Mouse (Mus musculus): ENCODE measurements around the gene Tmem217. TPM values are rescaled to one million over a fixed set of nuclear protein-coding genes. Genes with fewer than 3 reads are reported as not detected.
A peak's percentile ranks its signal among the peaks of the same experiment; 100 is the strongest.

Tmem217 gene
- total RNA-seq, 1 experiment: 0.31 TPM

GRCm38 (mm10) chr17:29551019-29551418 is 1.2 kb downstream of the Tmem217 start:
- no peak for DNase-seq (ENCODE audit: low read depth, low spot score)
- Histone ChIP-seq H3K4me3 (ENCODE audit: insufficient read depth in 1 of 2, low read depth in 1 of 2, low read length in 2 of 2, poor library complexity in 1 of 2, severe bottlenecking in 1 of 2) (no peak overlapping the region), H3K4me1 (ENCODE audit: control insufficient read depth in 2 of 2, insufficient read depth in 2 of 2, low read length in 2 of 2, poor library complexity in 1 of 2) (peaks cover 0 to 2% of the 10 kb centered on the region in 2 experiments; a peak in 1 of 4 replicates), H3K27ac (ENCODE audit: insufficient read depth, low read depth, low read length, poor library complexity, severe bottlenecking) (no peak overlapping the region), H3K9ac (ENCODE audit: insufficient read depth, low read depth, low read length, poor library complexity, severe bottlenecking) (no peak overlapping the region), H3K36me3 (ENCODE audit: control insufficient read depth, insufficient read depth, low read length, poor library complexity, severe bottlenecking) (no peaks in the 10 kb centered on the region), H3K9me3 (ENCODE audit: control insufficient read depth, insufficient read depth, low read depth, low read length) (no peaks in the 10 kb centered on the region)
- in situ Hi-C loops (cut with MboI; ENCODE audit: low sequenced_read_pairs in 2 of 2, unreplicated experiment in 2 of 2): no loop called here
- TF ChIP-seq ZNF384 (IDR thresholded peaks at IDR 0.05; ENCODE audit: low read depth, low read length) (no peak), ZC3H11A (IDR thresholded peaks at IDR 0.05; ENCODE audit: borderline replicate concordance, low read depth, low read length) (no peak), CHD2 (IDR thresholded peaks at IDR 0.05; ENCODE audit: low read depth, low read length) (no peak), MAFK (IDR thresholded peaks at IDR 0.05; ENCODE audit: insufficient read depth, low read depth, low read length) (no peak), HCFC1 (IDR thresholded peaks at IDR 0.05; ENCODE audit: borderline replicate concordance, insufficient read depth, low read length) (no peak)

- peak; percentile 95 for DNase-seq (ENCODE audit: low read depth, low spot score)
- no peaks in the 10 kb centered on the region for H3K9me3 ChIP-seq (ENCODE audit: control insufficient read depth, insufficient read depth, low read depth, low read length)
- TF ChIP-seq MAFK (IDR thresholded peaks at IDR 0.05; ENCODE audit: insufficient read depth, low read depth, low read length) (no peak), HCFC1 (IDR thresholded peaks at IDR 0.05; ENCODE audit: borderline replicate concordance, insufficient read depth, low read length) (0 out of 2 replicates have a peak, but pooled peaks have one; percentile 55)
- peak within 1 kb of the TSS; percentile 90 to 97 for H3K4me3 ChIP-seq (ENCODE audit: insufficient read depth in 1 of 2, low read depth in 1 of 2, low read length in 2 of 2, poor library complexity in 1 of 2, severe bottlenecking in 1 of 2)
- no peaks in the 10 kb centered on the region for H3K36me3 ChIP-seq (ENCODE audit: control insufficient read depth, insufficient read depth, low read length, poor library complexity, severe bottlenecking)
- peak within 1 kb of the TSS; percentile 91 for H3K9ac ChIP-seq (ENCODE audit: insufficient read depth, low read depth, low read length, poor library complexity, severe bottlenecking)
- in situ Hi-C loops (cut with MboI; ENCODE audit: low sequenced_read_pairs in 2 of 2, unreplicated experiment in 2 of 2): no loop called here
- H3K27ac ChIP-seq (ENCODE audit: insufficient read depth, low read depth, low read length, poor library complexity, severe bottlenecking): peak within 1 kb of the TSS; percentile 22; the same call in 1 of the 2 replicates
- H3K4me1 ChIP-seq (ENCODE audit: control insufficient read depth in 2 of 2, insufficient read depth in 2 of 2, low read length in 2 of 2, poor library complexity in 1 of 2): peaks cover 0 to 2% of the 10 kb centered on the region in 2 experiments; a peak in 1 of 4 replicates
These were observed 2.4 kb downstream of the Tmem217 start, which contains the start of the genes Gm17657 and Tbc1d22b for GRCm38 (mm10) chr17:29549543-29550428. TSS of gene Gm17657 (minus strand) at chr17:29549638. TSS of gene Tbc1d22b (plus strand) at chr17:29549785.

- H3K9ac ChIP-seq (ENCODE audit: insufficient read depth, low read depth, low read length, poor library complexity, severe bottlenecking): no peak overlapping the region
- no peaks in the 10 kb centered on the region for H3K9me3 ChIP-seq (ENCODE audit: control insufficient read depth, insufficient read depth, low read depth, low read length)
- peaks cover 0 to 2% of the 10 kb centered on the region in 2 experiments; a peak in 1 of 4 replicates for H3K4me1 ChIP-seq (ENCODE audit: control insufficient read depth in 2 of 2, insufficient read depth in 2 of 2, low read length in 2 of 2, poor library complexity in 1 of 2)
- no peak overlapping the region for H3K4me3 ChIP-seq (ENCODE audit: insufficient read depth in 1 of 2, low read depth in 1 of 2, low read length in 2 of 2, poor library complexity in 1 of 2, severe bottlenecking in 1 of 2)
- TF ChIP-seq ZNF384 (IDR thresholded peaks at IDR 0.05; ENCODE audit: low read depth, low read length) (no peak), ZC3H11A (IDR thresholded peaks at IDR 0.05; ENCODE audit: borderline replicate concordance, low read depth, low read length) (no peak), MAFK (IDR thresholded peaks at IDR 0.05; ENCODE audit: insufficient read depth, low read depth, low read length) (no peak), HCFC1 (IDR thresholded peaks at IDR 0.05; ENCODE audit: borderline replicate concordance, insufficient read depth, low read length) (no peak), CHD2 (IDR thresholded peaks at IDR 0.05; ENCODE audit: low read depth, low read length) (no peak)
- H3K36me3 ChIP-seq (ENCODE audit: control insufficient read depth, insufficient read depth, low read length, poor library complexity, severe bottlenecking): no peaks in the 10 kb centered on the region
- no peak overlapping the region for H3K27ac ChIP-seq (ENCODE audit: insufficient read depth, low read depth, low read length, poor library complexity, severe bottlenecking)
- DNase-seq (ENCODE audit: low read depth, low spot score): no peak
- in situ Hi-C loops (cut with MboI; ENCODE audit: low sequenced_read_pairs in 2 of 2, unreplicated experiment in 2 of 2): no loop called here
These were observed 3.2 kb downstream of the Tmem217 start for GRCm38 (mm10) chr17:29548994-29549393.

- DNase-seq (ENCODE audit: low read depth, low spot score): no peak
- TF ChIP-seq MAFK (IDR thresholded peaks at IDR 0.05; ENCODE audit: insufficient read depth, low read depth, low read length) (no peak), HCFC1 (IDR thresholded peaks at IDR 0.05; ENCODE audit: borderline replicate concordance, insufficient read depth, low read length) (no peak), CHD2 (IDR thresholded peaks at IDR 0.05; ENCODE audit: low read depth, low read length) (no peak), ZNF384 (IDR thresholded peaks at IDR 0.05; ENCODE audit: low read depth, low read length) (no peak), ZC3H11A (IDR thresholded peaks at IDR 0.05; ENCODE audit: borderline replicate concordance, low read depth, low read length) (no peak)
- Histone ChIP-seq H3K4me1 (ENCODE audit: control insufficient read depth in 2 of 2, insufficient read depth in 2 of 2, low read length in 2 of 2, poor library complexity in 1 of 2) (peaks cover 0 to 4% of the 10 kb centered on the region in 2 experiments; a peak in 2 of 4 replicates), H3K9ac (ENCODE audit: insufficient read depth, low read depth, low read length, poor library complexity, severe bottlenecking) (no peak overlapping the region), H3K36me3 (ENCODE audit: control insufficient read depth, insufficient read depth, low read length, poor library complexity, severe bottlenecking) (no peaks in the 10 kb centered on the region), H3K27ac (ENCODE audit: insufficient read depth, low read depth, low read length, poor library complexity, severe bottlenecking) (no peak overlapping the region), H3K9me3 (ENCODE audit: control insufficient read depth, insufficient read depth, low read depth, low read length) (no peaks in the 10 kb centered on the region), H3K4me3 (ENCODE audit: insufficient read depth in 1 of 2, low read depth in 1 of 2, low read length in 2 of 2, poor library complexity in 1 of 2, severe bottlenecking in 1 of 2) (no peak overlapping the region)
- in situ Hi-C loops (cut with MboI; ENCODE audit: low sequenced_read_pairs in 2 of 2, unreplicated experiment in 2 of 2): no loop called here
These were observed 3.7 kb downstream of the Tmem217 start for GRCm38 (mm10) chr17:29548494-29548893.
